Mouse (Mus musculus) kidney, embryonic 14.5 days (tissue): ENCODE measurements at regions not wholly inside any gene's neighbourhood (a gene's known extent, or its start where the extent isn't known, plus 50 kb on each side); places are given as distances from the start of the nearest gene placed in this dataset.
"Not testable (repeated sequence)": the region's sequence is repeated elsewhere in the genome, so short reads cannot be mapped to it uniquely, and the experiment has no call there.

Experiments
- ATAC-seq: fragments of 200-750 bp; cut with Nextera tagmentation; 2 replicates; pipeline ENCODE4 v1.8.0; 2017; ENCODE audit warnings: moderate number of reproducible peaks, mild to moderate bottlenecking, moderate TSS enrichment, moderate library complexity; ENCODE audit not compliant: low FRiP score, low TSS enrichment
- H3K27ac ChIP-seq: fragments of 300-500 bp; sonication (generic); 2 replicates; pipeline ENCODE4 v1.5.1; 2014; ENCODE audit warnings: low read depth, mild to moderate bottlenecking, low read length, moderate library complexity, mixed read lengths
- H3K27me3 ChIP-seq: fragments of 300-500 bp; sonication (generic); 2 replicates; pipeline ENCODE4 v1.6.1; 2014; ENCODE audit warnings: mild to moderate bottlenecking, low read length; ENCODE audit not compliant: control insufficient read depth, insufficient read depth
- H3K36me3 ChIP-seq: fragments of 300-500 bp; sonication (generic); 2 replicates; pipeline ENCODE4 v1.6.1; 2014; ENCODE audit warnings: low read length, mixed read lengths; ENCODE audit not compliant: control insufficient read depth, insufficient read depth
- H3K4me1 ChIP-seq: fragments of 300-500 bp; sonication (generic); 2 replicates; pipeline ENCODE4 v1.6.1; 2014; ENCODE audit warnings: low read length, mixed read lengths; ENCODE audit not compliant: control insufficient read depth, insufficient read depth
- H3K4me2 ChIP-seq: fragments of 300-500 bp; sonication (generic); replicated peaks from 2 replicates; pipeline ENCODE4 v1.6.1; 2014; ENCODE audit warnings: low read depth, mild to moderate bottlenecking, low read length
- H3K4me3 ChIP-seq: fragments of 300-500 bp; sonication (generic); 2 replicates; pipeline ENCODE4 v1.5.1; 2014; ENCODE audit warnings: mild to moderate bottlenecking, low read length
- H3K9ac ChIP-seq: fragments of 300-500 bp; sonication (generic); 2 replicates; pipeline ENCODE4 v1.6.1; 2014; ENCODE audit warnings: low read depth, mild to moderate bottlenecking, low read length, moderate library complexity
- H3K9me3 ChIP-seq: fragments of 300-500 bp; sonication (generic); 2 replicates; pipeline ENCODE4 v1.6.1; 2016; ENCODE audit warnings: low read length; ENCODE audit not compliant: control insufficient read depth
- WGBS: fragments of 180-500 bp; shearing (Covaris S2); extraction: QIAGEN DNeasy Blood & Tissue Kit; methylation state at CpG from one replicate; pipeline ENCODE4 v1.1.7; 2014; 5-methylcytosine and 5-hydroxymethylcytosine counted together

- H3K9ac ChIP-seq = no peak overlapping the region
- ATAC-seq = no peak
- no peaks in the 10 kb centered on the region for H3K36me3 ChIP-seq
- no peak overlapping the region for H3K4me3 ChIP-seq
- no peaks in the 10 kb centered on the region for H3K4me1 ChIP-seq
- no peak overlapping the region for H3K27ac ChIP-seq
- H3K27me3 ChIP-seq = no peaks in the 10 kb centered on the region
- WGBS = 66% methylated on average over 4 of the region's 4 CpGs
- no peaks in the 10 kb centered on the region for H3K9me3 ChIP-seq
- H3K4me2 ChIP-seq = no peak overlapping the region
Measured at GRCm38 (mm10) chr12:65450845-65451244, 225.5 kb downstream of the Wdr20rt start.

- 94% methylated on average over 3 of the region's 3 CpGs for WGBS
- no peak overlapping the region for H3K27ac ChIP-seq
- H3K4me3 ChIP-seq = no peak overlapping the region
- no peak overlapping the region for H3K4me2 ChIP-seq
- no peak overlapping the region for H3K9ac ChIP-seq
- ATAC-seq = no peak
- no peaks in the 10 kb centered on the region for H3K36me3 ChIP-seq
- no peaks in the 10 kb centered on the region for H3K9me3 ChIP-seq
- no peaks in the 10 kb centered on the region for H3K27me3 ChIP-seq
- H3K4me1 ChIP-seq = no peaks in the 10 kb centered on the region
Measured at GRCm38 (mm10) chr12:65455683-65456082, 230.4 kb downstream of the Wdr20rt start.

- Histone ChIP-seq H3K27ac (no peak overlapping the region), H3K36me3 (no peaks in the 10 kb centered on the region), H3K9me3 (no peaks in the 10 kb centered on the region), H3K4me1 (no peaks in the 10 kb centered on the region), H3K9ac (no peak overlapping the region), H3K4me3 (no peak overlapping the region), H3K27me3 (no peaks in the 10 kb centered on the region), H3K4me2 (no peak overlapping the region)
- ATAC-seq = no peak
- WGBS = 68% methylated on average over 3 of the region's 3 CpGs
Measured at GRCm38 (mm10) chr12:65456956-65457355, 231.6 kb downstream of the Wdr20rt start.

- 56% methylated on average over 2 of the region's 2 CpGs for WGBS
- Histone ChIP-seq H3K9me3 (no peaks in the 10 kb centered on the region), H3K9ac (no peak overlapping the region), H3K4me2 (no peak overlapping the region), H3K27me3 (no peaks in the 10 kb centered on the region), H3K36me3 (no peaks in the 10 kb centered on the region), H3K4me3 (no peak overlapping the region), H3K27ac (no peak overlapping the region), H3K4me1 (no peaks in the 10 kb centered on the region)
- no peak; the same call in 1 of the 2 replicates for ATAC-seq
Measured at GRCm38 (mm10) chr12:65464246-65464645, 238.9 kb downstream of the Wdr20rt start.

- H3K4me3 ChIP-seq, H3K36me3 ChIP-seq, H3K4me1 ChIP-seq, H3K9me3 ChIP-seq, H3K27me3 ChIP-seq, H3K27ac ChIP-seq, ATAC-seq, H3K4me2 ChIP-seq, H3K9ac ChIP-seq: not testable (repeated sequence)
- 38% methylated on average over 9 of the region's 9 CpGs for WGBS
Measured at GRCm38 (mm10) chr12:65478674-65479073, 253.4 kb downstream of the Wdr20rt start.

- H3K4me1 ChIP-seq = no peaks in the 10 kb centered on the region
- no peak overlapping the region for H3K4me2 ChIP-seq
- H3K9me3 ChIP-seq = no peaks in the 10 kb centered on the region
- no peaks in the 10 kb centered on the region for H3K27me3 ChIP-seq
- H3K4me3 ChIP-seq = no peak overlapping the region
- no peak overlapping the region for H3K27ac ChIP-seq
- H3K36me3 ChIP-seq = no peaks in the 10 kb centered on the region
- WGBS = 85% methylated on average over 4 of the region's 4 CpGs
- ATAC-seq = no peak
- no peak overlapping the region for H3K9ac ChIP-seq
Measured at GRCm38 (mm10) chr12:65480829-65481228, 255.5 kb downstream of the Wdr20rt start.

- ATAC-seq = no peak
- H3K4me2 ChIP-seq = no peak overlapping the region
- no peak overlapping the region for H3K9ac ChIP-seq
- H3K4me3 ChIP-seq = no peak overlapping the region
- no peak overlapping the region for H3K27ac ChIP-seq
- H3K36me3 ChIP-seq = no peaks in the 10 kb centered on the region
- WGBS = 56% methylated on average over 2 of the region's 2 CpGs
- H3K27me3 ChIP-seq = no peaks in the 10 kb centered on the region
- no peaks in the 10 kb centered on the region for H3K4me1 ChIP-seq
- no peaks in the 10 kb centered on the region for H3K9me3 ChIP-seq
Measured at GRCm38 (mm10) chr12:65491092-65491491, 265.8 kb downstream of the Wdr20rt start.

GRCm38 (mm10) chr12:65494388-65495030 is 269.2 kb downstream of the Wdr20rt start:
- Histone ChIP-seq H3K27ac (no peak overlapping the region), H3K36me3 (no peaks in the 10 kb centered on the region), H3K9ac (no peak overlapping the region), H3K4me2 (no peak overlapping the region), H3K27me3 (no peaks in the 10 kb centered on the region), H3K4me1 (no peaks in the 10 kb centered on the region), H3K9me3 (no peaks in the 10 kb centered on the region), H3K4me3 (no peak overlapping the region)
- WGBS = 90% methylated on average over 5 of the region's 5 CpGs
- ATAC-seq = no peak

GRCm38 (mm10) chr12:65496613-65497012 is 271.3 kb downstream of the Wdr20rt start:
- no peak overlapping the region for H3K9ac ChIP-seq
- no peaks in the 10 kb centered on the region for H3K4me1 ChIP-seq
- no peaks in the 10 kb centered on the region for H3K27me3 ChIP-seq
- no peak overlapping the region for H3K4me2 ChIP-seq
- WGBS = 65% methylated on average over 6 of the region's 6 CpGs
- no peak overlapping the region for H3K4me3 ChIP-seq
- H3K27ac ChIP-seq = no peak overlapping the region
- no peaks in the 10 kb centered on the region for H3K9me3 ChIP-seq
- no peak for ATAC-seq
- no peaks in the 10 kb centered on the region for H3K36me3 ChIP-seq
